Mouse (Mus musculus) myocyte (in vitro differentiated cells): ENCODE measurements around the gene BC051142.

ENCODE experiments used
- MAX ChIP-seq: IDR thresholded peaks from one replicate; pipeline ENCODE4 v1.6.1; 2011; ENCODE audit warnings: low read depth, mild to moderate bottlenecking, control low read depth
- MYOD1 ChIP-seq, 3 experiments: IDR thresholded peaks; one replicate each; pipeline ENCODE4 v1.6.1; 2011; ENCODE audit warnings: control low read depth in 2 of 3, low read depth in 2 of 3, mild to moderate bottlenecking in 2 of 3, moderate library complexity in 1 of 3; ENCODE audit not compliant: insufficient read length in 2 of 3, control insufficient read depth in 1 of 3
- POLR2A ChIP-seq: IDR thresholded peaks from one replicate; pipeline ENCODE4 v1.6.1; 2011; ENCODE audit warnings: low read depth, mild to moderate bottlenecking, control low read depth, moderate library complexity; ENCODE audit not compliant: insufficient read length
- POLR2AphosphoS2 ChIP-seq: IDR thresholded peaks from one replicate; pipeline ENCODE4 v1.6.1; 2011; ENCODE audit warnings: low read depth, control low read depth; ENCODE audit not compliant: insufficient read length
- SRF ChIP-seq: IDR thresholded peaks from one replicate; pipeline ENCODE4 v1.6.1; 2011; ENCODE audit warnings: low read depth; ENCODE audit not compliant: control insufficient read depth, insufficient read length
- TCF12 ChIP-seq: IDR thresholded peaks from one replicate; pipeline ENCODE4 v1.6.1; 2011; ENCODE audit warnings: mild to moderate bottlenecking, control low read depth; ENCODE audit not compliant: poor library complexity, insufficient read depth, severe bottlenecking

DNA sequence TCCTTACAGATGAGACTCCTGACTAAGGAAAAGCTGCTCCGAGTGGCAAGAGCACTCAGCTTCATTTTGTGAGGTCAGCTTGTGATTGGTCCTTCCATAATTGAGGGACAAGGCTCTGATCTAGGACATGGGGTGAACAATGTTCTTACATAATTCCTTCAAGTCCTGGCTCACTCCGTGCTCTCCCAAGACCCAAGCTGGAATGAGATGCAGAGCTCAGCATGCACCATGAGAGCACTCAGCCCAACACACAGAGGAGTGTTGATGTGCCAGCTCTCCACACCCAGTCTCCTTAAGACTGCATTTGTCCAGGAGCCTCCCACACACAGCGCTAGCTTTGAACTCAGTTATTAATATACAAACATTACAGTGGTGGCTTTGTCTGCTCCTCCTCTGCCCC is 13.9 kb upstream of the BC051142 start:
- no peak for TF ChIP-seq POLR2A
- no peak for TF ChIP-seq MYOD1 (IDR thresholded peaks at IDR 0.05; ENCODE audit: control insufficient read depth in 1 of 3, insufficient read length in 2 of 3, low read depth in 2 of 3)
- no peak for TF ChIP-seq POLR2AphosphoS2
- TF ChIP-seq MAX: no peak
- TF ChIP-seq SRF: no peak
- TF ChIP-seq TCF12: no peak
